Mouse (Mus musculus) heart, postnatal 10 days (tissue): ENCODE data around the gene Cacna2d1. TPM values are rescaled to one million over a fixed set of nuclear protein-coding genes. Genes with fewer than 3 reads are reported as not detected.

ENCODE experiments used
- DNase-seq, 2 experiments: peaks; one replicate each; pipeline ENCODE4 v3.0.0; 2021
- intact Hi-C: fragments of 180-260 bp; cut with DNase I; formaldehyde crosslinking; loops from one replicate; pipeline ENCODE4 v1.15.1; 2025
- total RNA-seq, 2 experiments: library from RNA; stranded (reverse); gene quantifications; 2 replicates each; pipeline ENCODE4 v1.2.3; 2021

The Cacna2d1 gene
- total RNA-seq, 2 experiments from 2014 or later: 67.1 to 70.1 TPM

- peak; percentile 79 to 83 for DNase-seq
- intact Hi-C loops: no loop called here
Measured at GRCm38 (mm10) chr5:16237972-16238371, 303.5 kb downstream of the Cacna2d1 start.

GRCm38 (mm10) chr5:16240255-16240654, 305.8 kb downstream of the Cacna2d1 start:
- DNase-seq: no peak
- intact Hi-C loops: no loop called here

- no peak for DNase-seq
- intact Hi-C loops: no loop called here
Measured at GRCm38 (mm10) chr5:16243599-16243998, 309.1 kb downstream of the Cacna2d1 start.

- intact Hi-C loops: no loop called here
- DNase-seq: no peak
Measured at GRCm38 (mm10) chr5:16252738-16253513, 318.4 kb downstream of the Cacna2d1 start.

GRCm38 (mm10) chr5:16253768-16254167, 319.3 kb downstream of the Cacna2d1 start:
- intact Hi-C loops: no loop called here
- DNase-seq: no peak

GRCm38 (mm10) chr5:16265385-16265784, 330.9 kb downstream of the Cacna2d1 start:
- DNase-seq: no peak
- intact Hi-C loops: no loop called here

- intact Hi-C loops: no loop called here
- no peak for DNase-seq
Measured at GRCm38 (mm10) chr5:16277058-16277457, 342.6 kb downstream of the Cacna2d1 start.

- DNase-seq: no peak
- intact Hi-C loops: no loop called here
Measured at GRCm38 (mm10) chr5:16281229-16281628, 346.7 kb downstream of the Cacna2d1 start.

- DNase-seq: peak; percentile 45 to 77
- intact Hi-C loops: loop anchor here (5.0 kb wide), 2 partner anchors 181 to 456 kb away; no protein-coding TSS in a partner anchor
Measured at GRCm38 (mm10) chr5:16293223-16293622, 358.7 kb downstream of the Cacna2d1 start.

- no peak for DNase-seq
Measured at GRCm38 (mm10) chr5:16293825-16294224, 359.3 kb downstream of the Cacna2d1 start.

GRCm38 (mm10) chr5:16294708-16295107, 360.2 kb downstream of the Cacna2d1 start:
- intact Hi-C loops: loop anchor here (5.0 kb wide), 3 partner anchors 182 to 592 kb away; no protein-coding TSS in a partner anchor
- no peak for DNase-seq

More at GRCm38 (mm10) chr5:16293825-16294224, 359.3 kb downstream of the Cacna2d1 start:
- intact Hi-C loops: loop anchor here (5.0 kb wide), 2 partner anchors 182 to 457 kb away; no protein-coding TSS in a partner anchor

- DNase-seq: no peak
- intact Hi-C loops: loop anchor here (5.0 kb wide), 1 partner anchor 595 kb away; no protein-coding TSS in a partner anchor
Measured at GRCm38 (mm10) chr5:16297170-16297771, 362.8 kb downstream of the Cacna2d1 start.

GRCm38 (mm10) chr5:16299631-16300030, 365.1 kb downstream of the Cacna2d1 start:
- no peak for DNase-seq
- intact Hi-C loops: loop anchor here (5.0 kb wide), 1 partner anchor 597 kb away; no protein-coding TSS in a partner anchor

- intact Hi-C loops: loop anchor here (1.0 to 10.0 kb wide), 2 partner anchors 560 to 1455 kb away; no protein-coding TSS in a partner anchor
- peak; percentile 66 to 81 for DNase-seq
Measured at GRCm38 (mm10) chr5:16309168-16310006, 374.9 kb downstream of the Cacna2d1 start.

- intact Hi-C loops: loop anchor here (10.0 kb wide), 1 partner anchor 1451 kb away; no protein-coding TSS in a partner anchor
- no peak for DNase-seq
Measured at GRCm38 (mm10) chr5:16314242-16314641, 379.8 kb downstream of the Cacna2d1 start.

GRCm38 (mm10) chr5:16315983-16316390, 381.5 kb downstream of the Cacna2d1 start:
- intact Hi-C loops: loop anchor here (5.0 to 10.0 kb wide), 2 partner anchors 96 to 1449 kb away; no protein-coding TSS in a partner anchor
- no peak for DNase-seq

GRCm38 (mm10) chr5:16317680-16318242, 383.3 kb downstream of the Cacna2d1 start:
- intact Hi-C loops: loop anchor here (5.0 to 10.0 kb wide), 2 partner anchors 95 to 1447 kb away; no protein-coding TSS in a partner anchor

GRCm38 (mm10) chr5:16326610-16327009, 392.1 kb downstream of the Cacna2d1 start:
- intact Hi-C loops: no loop called here
- no peak for DNase-seq

More at GRCm38 (mm10) chr5:16317680-16318242, 383.3 kb downstream of the Cacna2d1 start:
- peak in 1 of 2 experiments; percentile 9 for DNase-seq

GRCm38 (mm10) chr5:16345393-16345792, 410.9 kb downstream of the Cacna2d1 start:
- intact Hi-C loops: no loop called here
- peak in 1 of 2 experiments; percentile 4 for DNase-seq

GRCm38 (mm10) chr5:16355816-16356215, 421.3 kb downstream of the Cacna2d1 start:
- intact Hi-C loops: no loop called here
- no peak for DNase-seq
